ENCODE assay signal across 8 mouse cellular contexts in genomic region chr6:28135001-28135401, GRCm38 (mm10). TPM values are rescaled to one million over a fixed set of nuclear protein-coding genes. Genes with fewer than 3 reads are reported as not detected.
DNase-seq lines count a peak whose midpoint lies in the region; ATAC-seq and TF ChIP-seq lines count a peak whose summit lies in the region.

TSS of gene Grm8 (minus strand) at chr6:28135178.

- H3K36me3 ChIP-seq in forebrain, embryonic 14.5 days (ENCODE audit: control insufficient read depth, insufficient read depth, low read length), result no peaks in the 10 kb centered on the region
- no peaks in the 10 kb centered on the region for H3K36me3 ChIP-seq in intestine, embryonic 14.5 days (ENCODE audit: control insufficient read depth, insufficient read depth, low read length)
- no peaks in the 10 kb centered on the region for H3K36me3 ChIP-seq in liver, embryonic 15.5 days (replicated peaks)

- peak; percentile 59 for ATAC-seq in forebrain, embryonic 14.5 days
- ATAC-seq in intestine, embryonic 14.5 days (replicated peaks; ENCODE audit: low FRiP score, low TSS enrichment, low read depth), result peak; percentile 32
- no peak for ATAC-seq in liver, embryonic 15.5 days (ENCODE audit: insufficient read depth)

- DNase-seq in layer of hippocampus, adult 2 months (ENCODE audit: low spot score in 2 of 2), result no peak
- DNase-seq in layer of hippocampus, adult 9-10 months (ENCODE audit: low spot score), result no peak
- peak; percentile 28 for DNase-seq in adrenal gland, postnatal 14 days
- DNase-seq in forebrain, embryonic 14.5 days (ENCODE audit: low spot score), result peak; percentile 49
- DNase-seq in intestine, embryonic 14.5 days (ENCODE audit: low spot score), result peak; percentile 69
- peak; percentile 39 to 52 for DNase-seq in right cerebral cortex, adult 2 months (ENCODE audit: low spot score in 2 of 2)
- no peak for DNase-seq in ovary, postnatal 10 days (ENCODE audit: low spot score)

- H3K27ac ChIP-seq in layer of hippocampus, adult 2 months, result no peak within 1 kb of the TSS
- H3K27ac ChIP-seq in forebrain, embryonic 14.5 days (ENCODE audit: low read depth, low read length), result no peak within 1 kb of the TSS
- H3K27ac ChIP-seq in intestine, embryonic 14.5 days (ENCODE audit: low read depth), result no peak within 1 kb of the TSS
- H3K27ac ChIP-seq in liver, embryonic 15.5 days (replicated peaks), result no peak within 1 kb of the TSS

- peak within 1 kb of the TSS; percentile 59 for H3K9ac ChIP-seq in forebrain, embryonic 14.5 days (ENCODE audit: low read length)
- H3K9ac ChIP-seq in intestine, embryonic 14.5 days (ENCODE audit: low read length), result peak within 1 kb of the TSS; percentile 22; the same call in 1 of the 2 replicates
- no peak within 1 kb of the TSS for H3K9ac ChIP-seq in liver, embryonic 15.5 days

- no peaks in the 10 kb centered on the region for H3K9me3 ChIP-seq in forebrain, embryonic 14.5 days (replicated peaks; ENCODE audit: control insufficient read depth, low read length)
- H3K9me3 ChIP-seq in intestine, embryonic 14.5 days (ENCODE audit: control insufficient read depth, low read length), result no peaks in the 10 kb centered on the region
- H3K9me3 ChIP-seq in liver, embryonic 15.5 days (replicated peaks), result no peaks in the 10 kb centered on the region

- no peak for TF ChIP-seq CTCF in layer of hippocampus, adult 2 months (conservative IDR thresholded peaks at IDR 0.05)

- peak within 1 kb of the TSS; percentile 97 for H3K4me2 ChIP-seq in forebrain, embryonic 14.5 days (ENCODE audit: low read length)
- peak within 1 kb of the TSS; percentile 99 for H3K4me2 ChIP-seq in intestine, embryonic 14.5 days (ENCODE audit: low read length)
- peak within 1 kb of the TSS; percentile 75 for H3K4me2 ChIP-seq in liver, embryonic 15.5 days

- H3K27me3 ChIP-seq in forebrain, embryonic 14.5 days (replicated peaks; ENCODE audit: control insufficient read depth, insufficient read depth, low read length), result no peaks in the 10 kb centered on the region
- H3K27me3 ChIP-seq in intestine, embryonic 14.5 days (replicated peaks; ENCODE audit: control insufficient read depth, insufficient read depth, low read length), result peaks cover 50% of the 10 kb centered on the region
- H3K27me3 ChIP-seq in liver, embryonic 15.5 days, result peaks cover 71% of the 10 kb centered on the region

- H3K4me1 ChIP-seq in forebrain, embryonic 14.5 days (ENCODE audit: control insufficient read depth, insufficient read depth, low read length), result peaks cover 14% of the 10 kb centered on the region
- peaks cover 6% of the 10 kb centered on the region; the same call in 1 of the 2 replicates for H3K4me1 ChIP-seq in intestine, embryonic 14.5 days (replicated peaks; ENCODE audit: control insufficient read depth, insufficient read depth, low read length)
- peaks cover 14% of the 10 kb centered on the region for H3K4me1 ChIP-seq in liver, embryonic 15.5 days (replicated peaks)

- WGBS in forebrain, embryonic 14.5 days, result under 1% methylated on average over 42 of the region's 42 CpGs
- under 1% methylated on average over 42 of the region's 42 CpGs for WGBS in intestine, embryonic 14.5 days
- WGBS in liver, embryonic 15.5 days (ENCODE audit: insufficient replicate concordance), result under 1% methylated on average over 42 of the region's 42 CpGs

- H3K4me3 ChIP-seq in layer of hippocampus, adult 2 months, result peak within 1 kb of the TSS; percentile 64
- peak within 1 kb of the TSS; percentile 50 for H3K4me3 ChIP-seq in forebrain, embryonic 14.5 days (ENCODE audit: low read depth, low read length)
- H3K4me3 ChIP-seq in intestine, embryonic 14.5 days (ENCODE audit: low read depth, low read length), result peak within 1 kb of the TSS; percentile 56
- H3K4me3 ChIP-seq in liver, embryonic 15.5 days (replicated peaks), result peak within 1 kb of the TSS; percentile 51

RNA-seq across cellular contexts. Expression of gene Grm8, which starts in this region (rescaled TPM):
- 10 to 100 TPM in 1 of 2 experiments, 1 to 10 TPM in 1; 8.9 to 10.2 TPM for total RNA-seq in layer of hippocampus, adult 2 months (2021)
- total RNA-seq in adrenal gland, postnatal 14 days (2021), result 0.70 and 1.0 TPM in 2 replicates
- polyA plus RNA-seq in forebrain, embryonic 14.5 days (2014; fragmentation: Nextera tagmentation; extraction: Ambion mirVana), result 3.0 and 5.1 TPM in 2 replicates
- 3.6 and 4.8 TPM in 2 replicates for polyA plus RNA-seq in intestine, embryonic 14.5 days (2014; fragmentation: Nextera tagmentation; extraction: Ambion mirVana)
- not detected in 2 replicates for polyA plus RNA-seq in liver, embryonic 15.5 days (2015; fragmentation: Nextera tagmentation; extraction: Ambion mirVana)

Comparison
In these comparisons a context has a peak if more than half of its experiments do, and no peak if none do; other contexts are left out.
1. DNase-seq: peak in adrenal gland, postnatal 14 days (single experiment), forebrain, embryonic 14.5 days (single experiment), intestine, embryonic 14.5 days (single experiment) and right cerebral cortex, adult 2 months (2 of 2); none in layer of hippocampus, adult 2 months (0 of 2), layer of hippocampus, adult 9-10 months (single experiment) and ovary, postnatal 10 days (single experiment).
2. Peak in every context shown above with its lines, with median percentiles within 50 percentile points of each other: H3K4me3 ChIP-seq and H3K4me2 ChIP-seq.